Mouse (Mus musculus) CH12.LX (cell line): ENCODE data around the gene Bbs12.

Source experiments
- CTCF ChIP-seq, 2 experiments: IDR thresholded peaks in 1 of 2; conservative IDR thresholded peaks in 1 of 2; 2 replicates each; pipeline ENCODE4 v1.5.1; 2011 to 2012; ENCODE audit warnings: low read depth in 2 of 2, low read length in 2 of 2, improper control_type of control experiment in 1 of 2, inconsistent platforms in 1 of 2, mild to moderate bottlenecking in 1 of 2, moderate library complexity in 1 of 2
- E2F4 ChIP-seq: IDR thresholded peaks from 2 replicates; pipeline ENCODE4 v1.6.1; 2011; ENCODE audit warnings: low read depth, low read length, improper control_type of control experiment; ENCODE audit not compliant: insufficient replicate concordance
- EP300 ChIP-seq: IDR thresholded peaks from 2 replicates; pipeline ENCODE4 v1.6.1; 2011; ENCODE audit warnings: low read length, improper control_type of control experiment
- GABPA ChIP-seq: IDR thresholded peaks from 2 replicates; pipeline ENCODE4 v1.6.1; 2012; ENCODE audit warnings: low read depth, low read length, improper control_type of control experiment, inconsistent platforms; ENCODE audit not compliant: insufficient replicate concordance
- MAFK ChIP-seq: IDR thresholded peaks from 2 replicates; pipeline ENCODE4 v1.6.1; 2011; ENCODE audit warnings: low read length, improper control_type of control experiment; ENCODE audit not compliant: insufficient replicate concordance
- MYC ChIP-seq: IDR thresholded peaks from 2 replicates; pipeline ENCODE4 v1.6.1; 2011; ENCODE audit warnings: low read depth, mild to moderate bottlenecking, improper control_type of control experiment, low read length
- PAX5 ChIP-seq: IDR thresholded peaks from 2 replicates; pipeline ENCODE4 v1.6.1; 2012; ENCODE audit warnings: low read length, inconsistent platforms, mixed read lengths
- POLR2A ChIP-seq: IDR thresholded peaks from 2 replicates; pipeline ENCODE4 v1.6.1; 2011; ENCODE audit warnings: low read depth, mild to moderate bottlenecking, improper control_type of control experiment, low read length
- POLR2AphosphoS2 ChIP-seq: IDR thresholded peaks from 2 replicates; pipeline ENCODE4 v1.6.1; 2011; ENCODE audit warnings: low read depth, low read length, improper control_type of control experiment
- SIN3A ChIP-seq: IDR thresholded peaks from 2 replicates; pipeline ENCODE4 v1.6.1; 2012; ENCODE audit warnings: low read length, improper control_type of control experiment, inconsistent platforms
- TBP ChIP-seq: conservative IDR thresholded peaks from 2 replicates; pipeline ENCODE4 v1.6.1; 2011; ENCODE audit warnings: low read depth, low read length, improper control_type of control experiment
- TCF12 ChIP-seq: IDR thresholded peaks from 2 replicates; pipeline ENCODE4 v1.6.1; 2014; ENCODE audit warnings: low read depth, mild to moderate bottlenecking, inconsistent platforms, low read length, improper control_type of control experiment
- USF1 ChIP-seq: IDR thresholded peaks from 2 replicates; pipeline ENCODE4 v1.6.1; 2014; ENCODE audit warnings: low read depth, mild to moderate bottlenecking, inconsistent platforms, low read length, improper control_type of control experiment
- ZNF384 ChIP-seq: IDR thresholded peaks from 2 replicates; pipeline ENCODE4 v1.6.1; 2012; ENCODE audit warnings: low read depth, low read length, improper control_type of control experiment, inconsistent platforms

DNA sequence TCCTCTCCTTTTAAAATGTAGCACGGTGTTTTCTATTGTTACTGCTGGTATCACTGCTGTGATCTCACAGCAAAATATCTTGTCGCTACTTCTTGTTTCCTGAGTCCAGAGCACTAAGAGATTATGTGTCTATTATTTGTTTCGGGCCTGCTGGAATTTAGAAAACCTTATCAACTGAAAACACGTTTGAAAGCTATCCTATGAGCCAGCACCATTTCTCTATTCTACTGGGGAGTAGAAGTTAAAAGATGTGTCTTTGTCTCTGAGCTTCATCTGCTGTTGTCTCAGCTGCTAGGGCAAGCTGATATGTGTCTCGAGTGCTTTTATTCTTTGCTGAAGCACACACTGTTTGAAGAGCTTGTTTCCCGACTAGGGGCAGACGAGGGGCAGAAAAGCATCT lies 38.0 kb downstream of the Bbs12 start:
- TF ChIP-seq CTCF (conservative IDR thresholded peaks at IDR 0.05 in 1 of 2, IDR thresholded peaks at IDR 0.05 in 1 of 2; ENCODE audit: low read depth in 2 of 2, low read length in 2 of 2) (no peak), POLR2AphosphoS2 (no peak), EP300 (no peak), POLR2A (no peak), MYC (no peak), TCF12 (no peak), E2F4 (no peak), ZNF384 (no peak), MAFK (no peak), GABPA (no peak), TBP (no peak), USF1 (no peak), SIN3A (no peak), PAX5 (no peak)
